Mouse (Mus musculus) stomach, embryonic 14.5 days (tissue): ENCODE results near the gene Tgfb2. TPM values are rescaled to one million over a fixed set of nuclear protein-coding genes. Genes with fewer than 3 reads are reported as not detected.

Source experiments
- ATAC-seq: fragments of 200-750 bp; cut with Nextera tagmentation; 2 replicates; pipeline ENCODE4 v1.8.0; 2017; ENCODE audit warnings: low read depth, moderate TSS enrichment; ENCODE audit not compliant: insufficient number of reproducible peaks, insufficient read depth, low FRiP score
- H3K27ac ChIP-seq: fragments of 300-500 bp; sonication (generic); 2 replicates; pipeline ENCODE4 v1.5.1; 2014; ENCODE audit warnings: mild to moderate bottlenecking, low read length, moderate library complexity, mixed read lengths
- H3K27me3 ChIP-seq: fragments of 300-500 bp; sonication (generic); 2 replicates; pipeline ENCODE4 v1.6.1; 2014; ENCODE audit warnings: low read length, control low read depth, mixed read lengths; ENCODE audit not compliant: control insufficient read depth, insufficient read depth
- H3K36me3 ChIP-seq: fragments of 300-500 bp; sonication (generic); 2 replicates; pipeline ENCODE4 v1.6.1; 2014; ENCODE audit warnings: mild to moderate bottlenecking, control low read depth, low read length, moderate library complexity, mixed read lengths; ENCODE audit not compliant: control insufficient read depth, insufficient read depth
- H3K4me1 ChIP-seq: fragments of 300-500 bp; sonication (generic); 2 replicates; pipeline ENCODE4 v1.6.1; 2014; ENCODE audit warnings: low read length, control low read depth, mixed read lengths; ENCODE audit not compliant: control insufficient read depth, insufficient read depth
- H3K4me2 ChIP-seq: fragments of 300-500 bp; sonication (generic); replicated peaks from 2 replicates; pipeline ENCODE4 v1.6.1; 2014; ENCODE audit warnings: low read depth, low read length, control low read depth
- H3K4me3 ChIP-seq: fragments of 300-500 bp; sonication (generic); 2 replicates; pipeline ENCODE4 v1.5.1; 2014; ENCODE audit warnings: low read depth, low read length, control low read depth
- H3K9ac ChIP-seq: fragments of 300-500 bp; sonication (generic); replicated peaks from 2 replicates; pipeline ENCODE4 v1.6.1; 2014; ENCODE audit warnings: low read depth, mild to moderate bottlenecking, control low read depth, low read length, moderate library complexity, mixed read lengths
- H3K9me3 ChIP-seq: fragments of 300-500 bp; sonication (generic); 2 replicates; pipeline ENCODE4 v1.6.1; 2016; ENCODE audit warnings: low read depth, low read length, control low read depth; ENCODE audit not compliant: control insufficient read depth
- WGBS: fragments of 180-500 bp; shearing (Covaris S2); extraction: QIAGEN DNeasy Blood & Tissue Kit; methylation state at CpG from one replicate; pipeline ENCODE4 v1.1.7; 2014; 5-methylcytosine and 5-hydroxymethylcytosine counted together
- polyA plus RNA-seq: library from polyadenylated mRNA; unstranded; fragments of >200 nt; fragmentation: Nextera tagmentation; extraction: Ambion mirVana; gene quantifications from 2 replicates; pipeline ENCODE4 v1.2.1, GENCODE M21; 2014

The Tgfb2 gene
- polyA plus RNA-seq, 1 experiment from 2014 or later = 37.4 TPM

DNA sequence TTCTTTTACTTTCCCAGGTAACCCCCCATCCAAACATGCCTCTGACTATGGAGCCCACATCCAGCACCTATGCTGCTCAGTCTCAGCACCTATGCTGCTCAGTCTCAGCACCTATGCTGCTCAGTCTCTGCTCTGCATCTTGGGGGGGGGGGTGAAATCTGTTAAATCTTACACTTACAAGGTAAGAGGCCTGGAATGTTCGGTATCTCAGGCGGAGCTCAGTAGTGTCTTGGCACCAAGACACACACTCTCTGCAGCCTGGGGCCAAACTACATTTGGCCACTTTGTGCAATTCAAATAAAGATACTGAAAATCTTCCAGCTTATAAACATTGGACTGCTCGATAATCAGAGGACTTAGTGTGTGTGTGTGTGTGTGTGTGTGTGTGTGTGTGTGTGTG is 31.2 kb downstream of the Tgfb2 start:
- Histone ChIP-seq H3K27ac (no peak overlapping the region), H3K9me3 (no peaks in the 10 kb centered on the region), H3K9ac (no peak overlapping the region), H3K4me2 (no peak overlapping the region), H3K4me1 (no peaks in the 10 kb centered on the region), H3K4me3 (no peak overlapping the region), H3K36me3 (no peaks in the 10 kb centered on the region), H3K27me3 (no peaks in the 10 kb centered on the region)
- ATAC-seq = no peak
- WGBS = 60% methylated on average over 3 of the region's 3 CpGs

DNA sequence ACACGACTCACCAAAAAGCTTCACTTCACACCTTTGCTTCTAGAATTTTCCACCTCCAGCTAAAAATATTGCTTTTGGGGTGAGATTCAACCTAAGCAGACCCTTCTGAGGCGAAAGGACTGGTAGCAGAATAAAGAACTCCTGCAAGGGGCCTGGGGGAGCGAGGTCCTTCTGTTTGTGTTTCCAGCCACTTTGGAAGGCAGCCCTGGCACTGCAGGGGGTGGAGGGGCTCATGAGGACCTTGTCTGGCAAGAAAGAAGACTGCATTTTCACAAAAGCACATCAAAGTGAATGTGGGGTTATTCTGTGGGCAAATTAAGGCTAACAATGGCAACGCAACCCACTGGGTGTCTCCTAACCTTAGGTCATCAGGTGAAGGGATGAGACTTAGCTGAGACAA is 32.6 kb downstream of the Tgfb2 start:
- Histone ChIP-seq H3K4me1 (no peaks in the 10 kb centered on the region), H3K4me2 (no peak overlapping the region), H3K27me3 (no peaks in the 10 kb centered on the region), H3K27ac (no peak overlapping the region), H3K9me3 (no peaks in the 10 kb centered on the region), H3K4me3 (no peak overlapping the region), H3K36me3 (no peaks in the 10 kb centered on the region), H3K9ac (no peak overlapping the region)
- ATAC-seq = no peak
- 85% methylated on average over 4 of the region's 4 CpGs for WGBS

DNA sequence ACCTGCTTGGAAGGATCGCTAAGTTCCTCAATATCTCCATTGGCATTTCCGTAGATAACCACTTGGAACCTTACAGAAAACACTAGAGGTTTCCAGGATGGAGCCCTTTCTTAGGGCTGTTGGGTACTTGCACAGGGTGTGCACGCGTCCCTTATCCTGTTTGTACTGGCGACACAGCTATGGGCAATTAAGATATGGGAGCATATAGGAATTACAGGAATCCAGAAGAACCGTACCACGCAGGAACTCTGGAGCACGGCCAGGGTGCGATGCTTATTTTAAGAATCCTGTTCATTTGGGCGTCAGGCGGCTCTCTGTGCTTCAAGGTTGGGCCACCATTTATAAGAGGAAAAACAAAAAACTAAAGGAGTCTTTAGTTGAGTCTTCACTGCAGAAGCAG is 42.4 kb downstream of the Tgfb2 start:
- no peak overlapping the region for H3K4me3 ChIP-seq
- H3K9me3 ChIP-seq = no peaks in the 10 kb centered on the region
- no peak overlapping the region for H3K4me2 ChIP-seq
- H3K36me3 ChIP-seq = no peaks in the 10 kb centered on the region
- no peaks in the 10 kb centered on the region for H3K27me3 ChIP-seq
- H3K27ac ChIP-seq = no peak overlapping the region
- H3K9ac ChIP-seq = no peak overlapping the region
- WGBS = 84% methylated on average over 11 of the region's 11 CpGs
- ATAC-seq = no peak
- H3K4me1 ChIP-seq = no peaks in the 10 kb centered on the region

DNA sequence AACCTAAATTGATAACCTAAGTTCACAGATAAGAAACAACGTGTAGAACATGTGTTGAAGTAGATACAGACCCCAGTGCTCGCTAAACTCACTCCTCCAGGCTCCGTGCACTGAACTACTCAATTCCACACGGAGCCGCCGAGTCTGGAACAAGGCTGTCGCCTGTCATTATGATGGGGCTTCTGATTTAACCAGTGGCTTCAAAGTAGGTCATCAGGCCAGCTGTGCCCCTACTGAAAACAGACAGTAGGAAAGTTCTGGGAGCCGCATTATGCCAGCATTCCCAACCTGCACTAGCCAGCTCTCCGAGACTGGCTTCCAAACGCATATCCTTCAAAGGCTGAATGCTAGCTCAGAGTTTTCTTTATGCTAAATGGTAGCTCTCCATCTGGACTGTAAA is 42.8 kb downstream of the Tgfb2 start:
- no peak overlapping the region for H3K4me2 ChIP-seq
- no peaks in the 10 kb centered on the region for H3K4me1 ChIP-seq
- no peak overlapping the region for H3K4me3 ChIP-seq
- no peak overlapping the region for H3K27ac ChIP-seq
- H3K9me3 ChIP-seq = no peaks in the 10 kb centered on the region
- no peak overlapping the region for H3K9ac ChIP-seq
- no peaks in the 10 kb centered on the region for H3K36me3 ChIP-seq
- ATAC-seq = no peak
- H3K27me3 ChIP-seq = no peaks in the 10 kb centered on the region
- 71% methylated on average over 10 of the region's 10 CpGs for WGBS

DNA sequence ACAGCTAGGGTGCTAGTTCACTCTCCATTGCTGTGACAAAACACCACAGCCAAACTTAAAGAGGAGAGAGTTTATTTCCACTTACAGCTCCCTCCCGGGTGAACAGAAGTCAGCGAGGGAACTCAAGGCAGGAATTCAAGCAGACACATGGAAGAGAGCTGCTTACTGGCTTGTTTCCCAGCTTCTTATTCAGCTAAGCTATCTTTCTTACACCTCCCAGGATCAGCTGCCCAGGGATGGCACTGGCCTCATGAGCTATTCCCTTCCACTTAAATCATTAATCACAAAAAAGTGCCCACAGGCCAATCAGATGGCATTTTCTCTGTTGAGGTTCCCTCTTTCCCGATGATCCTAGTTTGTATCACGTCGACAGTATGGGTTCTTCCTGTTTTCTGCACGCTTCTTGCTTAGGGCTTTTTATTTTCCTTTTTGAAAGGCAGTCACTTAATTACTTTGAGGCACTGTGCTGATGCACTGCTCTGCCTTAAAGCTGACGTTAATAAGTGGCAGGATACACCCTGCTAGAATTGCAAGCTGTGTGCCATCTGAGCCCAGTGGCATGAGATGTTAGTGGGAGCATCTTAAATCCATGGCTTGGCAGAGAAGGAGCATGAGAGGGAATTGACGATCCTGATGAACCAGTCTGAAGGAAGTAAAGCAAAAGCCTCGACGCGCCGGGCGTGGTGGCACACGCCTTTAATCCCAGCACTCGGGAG is 44.4 kb downstream of the Tgfb2 start:
- no peaks in the 10 kb centered on the region for H3K27me3 ChIP-seq
- WGBS = 81% methylated on average over 15 of the region's 15 CpGs
- no peak for ATAC-seq
- no peaks in the 10 kb centered on the region for H3K9me3 ChIP-seq
- no peak overlapping the region for H3K4me2 ChIP-seq
- H3K4me1 ChIP-seq = no peaks in the 10 kb centered on the region
- no peak overlapping the region for H3K4me3 ChIP-seq
- H3K27ac ChIP-seq = no peak overlapping the region
- H3K36me3 ChIP-seq = no peaks in the 10 kb centered on the region
- H3K9ac ChIP-seq = no peak overlapping the region

DNA sequence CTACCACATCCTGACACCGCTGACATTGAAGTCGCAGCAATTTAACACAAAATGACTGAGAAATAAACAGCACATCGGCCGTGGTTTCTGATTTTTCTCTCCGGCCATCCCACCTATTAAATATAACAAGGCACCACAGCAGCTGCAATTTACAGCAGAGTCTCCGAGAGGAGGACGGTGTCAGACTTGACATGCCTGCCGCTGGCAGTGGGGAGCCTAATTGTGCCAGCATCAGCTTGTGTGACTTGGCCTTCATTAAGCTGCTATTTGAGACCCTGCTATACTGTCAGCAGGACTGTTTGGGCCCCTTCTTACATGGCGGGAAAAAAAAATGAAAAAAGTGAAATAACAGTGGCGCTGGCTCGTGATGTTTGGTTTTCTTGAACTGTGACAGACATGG is 47.0 kb downstream of the Tgfb2 start:
- H3K27ac ChIP-seq = no peak overlapping the region
- H3K9me3 ChIP-seq = no peaks in the 10 kb centered on the region
- H3K4me3 ChIP-seq = no peak overlapping the region
- no peaks in the 10 kb centered on the region for H3K27me3 ChIP-seq
- H3K9ac ChIP-seq = no peak overlapping the region
- no peaks in the 10 kb centered on the region for H3K36me3 ChIP-seq
- H3K4me1 ChIP-seq = no peaks in the 10 kb centered on the region
- no peak overlapping the region for H3K4me2 ChIP-seq
- WGBS = 78% methylated on average over 11 of the region's 11 CpGs
- ATAC-seq = no peak

DNA sequence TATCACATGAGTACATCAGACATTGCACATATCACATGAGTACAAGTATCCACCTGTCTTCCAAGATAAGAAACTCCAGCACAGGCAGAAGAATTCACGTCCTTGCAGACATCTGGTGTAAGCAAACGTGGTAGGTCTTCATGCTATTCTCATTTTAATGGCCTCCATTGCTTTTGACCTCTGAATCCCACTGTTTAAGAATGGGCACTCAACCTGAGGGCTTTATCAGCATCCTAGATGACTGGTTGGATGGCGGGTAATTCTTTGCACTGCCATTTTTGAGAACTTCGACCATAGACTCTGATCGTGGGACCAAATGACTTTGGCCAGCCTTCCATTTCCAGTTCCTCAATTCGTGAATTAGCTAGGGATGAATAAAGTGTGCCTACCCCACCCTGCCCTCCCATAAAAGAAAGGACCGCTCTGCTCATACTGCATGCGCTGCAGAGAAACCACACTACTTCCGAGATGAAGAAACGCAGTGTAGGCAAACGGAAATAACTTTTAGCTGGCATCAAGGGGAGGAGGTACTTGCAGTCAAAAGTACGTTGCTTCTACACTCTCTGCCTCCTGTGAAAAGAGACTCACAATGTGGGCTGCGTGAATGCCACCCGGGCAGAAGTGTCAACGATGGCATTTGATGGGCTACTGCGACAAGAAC is 48.1 kb downstream of the Tgfb2 start:
- Histone ChIP-seq H3K27ac (no peak overlapping the region), H3K4me1 (no peaks in the 10 kb centered on the region), H3K27me3 (no peaks in the 10 kb centered on the region), H3K4me2 (no peak overlapping the region), H3K4me3 (no peak overlapping the region), H3K9me3 (no peaks in the 10 kb centered on the region), H3K9ac (no peak overlapping the region), H3K36me3 (no peaks in the 10 kb centered on the region)
- ATAC-seq = no peak
- 84% methylated on average over 16 of the region's 16 CpGs for WGBS

DNA sequence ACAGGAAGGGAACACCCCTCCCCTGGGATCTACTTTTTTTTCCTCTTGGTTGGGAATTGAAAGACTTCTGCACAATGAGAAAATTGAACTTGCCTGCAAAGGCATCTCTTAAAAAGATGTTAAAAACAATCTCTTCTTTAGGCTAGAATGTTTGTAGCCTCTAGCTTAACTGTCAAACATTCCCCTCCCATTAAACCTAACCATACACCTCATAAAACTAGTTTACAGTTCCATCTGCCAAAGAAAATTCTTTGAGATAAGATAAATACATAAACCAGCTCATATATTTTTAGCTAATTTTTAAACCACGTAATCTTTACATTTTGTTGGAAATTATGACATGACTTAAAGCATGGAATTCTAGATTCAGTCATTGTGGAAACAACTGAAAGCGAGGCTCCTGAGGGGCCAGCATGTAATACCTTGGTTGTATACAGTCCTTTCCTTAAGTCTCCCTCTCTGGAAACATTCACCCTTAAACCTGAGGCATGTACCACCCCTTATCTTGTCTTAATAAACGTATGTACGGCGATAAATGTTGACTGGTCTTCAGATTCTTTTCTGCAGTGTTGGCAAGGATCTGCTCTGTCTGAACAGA is 49.0 kb downstream of the Tgfb2 start:
- Histone ChIP-seq H3K27me3 (no peaks in the 10 kb centered on the region), H3K36me3 (no peaks in the 10 kb centered on the region), H3K4me3 (no peak overlapping the region), H3K27ac (no peak overlapping the region), H3K4me2 (no peak overlapping the region), H3K9me3 (no peaks in the 10 kb centered on the region), H3K4me1 (peaks cover 5% of the 10 kb centered on the region), H3K9ac (no peak overlapping the region)
- ATAC-seq = no peak
- 68% methylated on average over 5 of the region's 5 CpGs for WGBS
